Mouse (Mus musculus) intestine, embryonic 16.5 days (tissue): ENCODE measurements at regions not wholly inside any gene's neighbourhood (a gene's known extent, or its start where the extent isn't known, plus 50 kb on each side); places are given as distances from the start of the nearest gene placed in this dataset.

ENCODE experiments used
- ATAC-seq: fragments of 200-750 bp; cut with Nextera tagmentation; 2 replicates; pipeline ENCODE4 v1.8.0; 2017; ENCODE audit warnings: moderate TSS enrichment, moderate library complexity
- H3K27ac ChIP-seq: fragments of 300-500 bp; sonication (generic); 2 replicates; pipeline ENCODE4 v1.5.1; 2014; ENCODE audit warnings: mild to moderate bottlenecking, low read length
- H3K27me3 ChIP-seq: fragments of 300-500 bp; sonication (generic); replicated peaks from 2 replicates; pipeline ENCODE4 v1.6.1; 2014; ENCODE audit warnings: low read length, control low read depth, mixed read lengths; ENCODE audit not compliant: control insufficient read depth, insufficient read depth
- H3K36me3 ChIP-seq: fragments of 300-500 bp; sonication (generic); 2 replicates; pipeline ENCODE4 v1.6.1; 2014; ENCODE audit warnings: low read length, control low read depth; ENCODE audit not compliant: control insufficient read depth, insufficient read depth
- H3K4me1 ChIP-seq: fragments of 300-500 bp; sonication (generic); 2 replicates; pipeline ENCODE4 v1.6.1; 2014; ENCODE audit warnings: low read length, control low read depth, mixed read lengths; ENCODE audit not compliant: control insufficient read depth, insufficient read depth
- H3K4me2 ChIP-seq: fragments of 300-500 bp; sonication (generic); 2 replicates; pipeline ENCODE4 v1.6.1; 2014; ENCODE audit warnings: low read depth, low read length, control low read depth
- H3K4me3 ChIP-seq: fragments of 300-500 bp; sonication (generic); 2 replicates; pipeline ENCODE4 v1.5.1; 2014; ENCODE audit warnings: mild to moderate bottlenecking, low read length
- H3K9ac ChIP-seq: fragments of 300-500 bp; sonication (generic); 2 replicates; pipeline ENCODE4 v1.6.1; 2014; ENCODE audit warnings: low read depth, low read length
- H3K9me3 ChIP-seq: fragments of 300-500 bp; sonication (generic); 2 replicates; pipeline ENCODE4 v1.6.1; 2016; ENCODE audit warnings: low read length, control low read depth; ENCODE audit not compliant: control insufficient read depth
- WGBS: fragments of 180-500 bp; shearing (Covaris S2); extraction: QIAGEN DNeasy Blood & Tissue Kit; methylation state at CpG from one replicate; pipeline ENCODE4 v1.1.7; 2014; 5-methylcytosine and 5-hydroxymethylcytosine counted together

- Histone ChIP-seq H3K4me2 (no peak overlapping the region), H3K9ac (no peak overlapping the region), H3K4me1 (no peaks in the 10 kb centered on the region), H3K36me3 (no peaks in the 10 kb centered on the region), H3K9me3 (no peaks in the 10 kb centered on the region), H3K27ac (no peak overlapping the region), H3K4me3 (no peak overlapping the region), H3K27me3 (no peaks in the 10 kb centered on the region)
- no peak for ATAC-seq
- 49% methylated on average over 3 of the region's 3 CpGs for WGBS
These were observed 564.4 kb downstream of the Prkd1 start for GRCm38 (mm10) chr12:50084517-50084916.

GRCm38 (mm10) chr12:50111246-50112044 is 537.5 kb downstream of the Prkd1 start:
- H3K27ac ChIP-seq = no peak overlapping the region
- H3K4me2 ChIP-seq = no peak overlapping the region
- no peaks in the 10 kb centered on the region for H3K36me3 ChIP-seq
- no peak overlapping the region for H3K9ac ChIP-seq
- no peaks in the 10 kb centered on the region for H3K9me3 ChIP-seq
- H3K4me1 ChIP-seq = no peaks in the 10 kb centered on the region
- no peaks in the 10 kb centered on the region for H3K27me3 ChIP-seq
- WGBS = 87% methylated on average over 9 of the region's 9 CpGs
- no peak for ATAC-seq
- H3K4me3 ChIP-seq = no peak overlapping the region

- ATAC-seq = no peak
- 82% methylated on average over 7 of the region's 7 CpGs for WGBS
- H3K27ac ChIP-seq = no peak overlapping the region
These were observed 536.8 kb downstream of the Prkd1 start for GRCm38 (mm10) chr12:50112081-50112491.

GRCm38 (mm10) chr12:50115855-50116254 is 533.0 kb downstream of the Prkd1 start:
- no peaks in the 10 kb centered on the region for H3K36me3 ChIP-seq
- WGBS = 63% methylated on average over 2 of the region's 2 CpGs
- H3K27ac ChIP-seq = no peak overlapping the region
- H3K9me3 ChIP-seq = no peaks in the 10 kb centered on the region
- H3K4me3 ChIP-seq = no peak overlapping the region
- ATAC-seq = peak; percentile 88
- H3K4me2 ChIP-seq = no peak overlapping the region
- no peak overlapping the region for H3K9ac ChIP-seq
- H3K27me3 ChIP-seq = no peaks in the 10 kb centered on the region
- H3K4me1 ChIP-seq = no peaks in the 10 kb centered on the region

More at GRCm38 (mm10) chr12:50112081-50112491, 536.8 kb downstream of the Prkd1 start:
- Histone ChIP-seq H3K4me1 (no peaks in the 10 kb centered on the region), H3K4me3 (no peak overlapping the region), H3K9ac (no peak overlapping the region), H3K9me3 (no peaks in the 10 kb centered on the region), H3K4me2 (no peak overlapping the region), H3K36me3 (no peaks in the 10 kb centered on the region), H3K27me3 (no peaks in the 10 kb centered on the region)

DNA sequence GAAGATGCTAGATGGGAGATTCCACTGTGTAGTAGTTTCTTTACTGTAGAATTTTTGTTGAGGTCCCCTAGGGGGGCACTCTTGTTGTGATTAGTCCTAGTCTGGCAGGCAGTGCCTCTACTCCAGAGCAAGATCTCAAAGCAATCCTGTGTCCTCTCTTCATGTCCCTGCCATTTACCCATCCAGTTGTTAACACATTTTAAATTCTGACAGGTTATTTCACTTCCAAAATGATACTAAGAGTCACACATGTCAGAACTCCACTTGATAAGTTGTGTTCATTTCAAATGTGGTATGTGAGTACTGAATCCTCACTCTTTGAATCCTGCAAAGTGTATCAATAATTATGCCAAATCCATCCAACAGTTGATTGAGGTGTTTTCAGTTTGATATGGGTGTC is 530.6 kb downstream of the Prkd1 start:
- Histone ChIP-seq H3K36me3 (no peaks in the 10 kb centered on the region), H3K9ac (no peak overlapping the region), H3K4me3 (no peak overlapping the region), H3K9me3 (no peaks in the 10 kb centered on the region), H3K27me3 (no peaks in the 10 kb centered on the region), H3K4me1 (no peaks in the 10 kb centered on the region), H3K27ac (no peak overlapping the region), H3K4me2 (no peak overlapping the region)
- ATAC-seq = no peak

GRCm38 (mm10) chr12:50122145-50122544 is 526.8 kb downstream of the Prkd1 start:
- 65% methylated on average over 5 of the region's 5 CpGs for WGBS
- no peaks in the 10 kb centered on the region for H3K9me3 ChIP-seq
- no peak overlapping the region for H3K27ac ChIP-seq
- ATAC-seq = no peak
- no peak overlapping the region for H3K9ac ChIP-seq
- no peaks in the 10 kb centered on the region for H3K36me3 ChIP-seq
- no peak overlapping the region for H3K4me2 ChIP-seq
- no peaks in the 10 kb centered on the region for H3K27me3 ChIP-seq
- H3K4me3 ChIP-seq = no peak overlapping the region
- no peaks in the 10 kb centered on the region for H3K4me1 ChIP-seq

DNA sequence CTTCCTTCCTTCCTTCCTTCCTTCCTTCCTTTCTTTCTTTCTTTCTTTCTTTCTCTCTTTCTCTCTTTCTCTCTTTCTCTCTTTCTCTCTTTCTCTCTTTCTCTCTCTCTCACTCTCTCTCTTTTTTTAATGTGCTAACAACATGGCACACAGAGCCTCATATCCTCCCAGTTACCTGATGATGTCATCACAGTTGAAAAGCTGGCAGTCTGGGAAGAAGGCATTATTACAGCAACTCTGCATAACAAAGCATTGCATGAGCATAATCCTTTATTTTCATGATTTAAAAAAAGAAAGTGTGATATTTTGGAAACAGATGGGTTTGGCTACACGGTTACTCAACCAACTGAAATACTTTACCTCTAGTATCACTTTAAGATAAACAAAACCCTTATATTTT is 525.9 kb downstream of the Prkd1 start:
- 72% methylated on average over 1 of the region's 1 CpGs for WGBS
- Histone ChIP-seq H3K4me2 (no peak overlapping the region), H3K27ac (no peak overlapping the region), H3K4me3 (no peak overlapping the region), H3K27me3 (no peaks in the 10 kb centered on the region), H3K9me3 (no peaks in the 10 kb centered on the region), H3K9ac (no peak overlapping the region), H3K4me1 (no peaks in the 10 kb centered on the region), H3K36me3 (no peaks in the 10 kb centered on the region)
- ATAC-seq = no peak

DNA sequence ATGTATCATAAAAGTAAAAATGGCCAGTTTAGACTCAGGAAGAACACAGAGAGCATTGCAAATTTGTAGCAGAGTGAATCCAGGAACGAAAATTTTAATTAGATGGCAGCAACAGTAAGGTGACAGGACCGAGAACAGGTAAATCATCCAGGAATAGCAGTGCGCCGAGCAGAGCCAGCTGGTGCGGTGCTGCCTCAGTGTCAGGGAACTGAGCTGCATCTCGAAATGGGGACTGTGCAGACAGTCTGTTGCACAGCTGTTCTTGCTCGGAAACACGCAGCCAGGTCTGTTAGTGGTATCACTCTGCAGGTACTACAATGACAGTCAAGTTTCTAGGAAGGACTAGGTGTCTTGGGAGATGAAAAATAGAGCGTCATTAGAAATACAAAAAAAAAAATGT is 490.8 kb downstream of the Prkd1 start:
- H3K9ac ChIP-seq = no peak overlapping the region
- H3K9me3 ChIP-seq = no peaks in the 10 kb centered on the region
- no peaks in the 10 kb centered on the region for H3K27me3 ChIP-seq
- no peak overlapping the region for H3K4me3 ChIP-seq
- no peaks in the 10 kb centered on the region for H3K4me1 ChIP-seq
- H3K27ac ChIP-seq = no peak overlapping the region
- 75% methylated on average over 9 of the region's 9 CpGs for WGBS
- no peaks in the 10 kb centered on the region for H3K36me3 ChIP-seq
- no peak overlapping the region for H3K4me2 ChIP-seq
- no peak for ATAC-seq

GRCm38 (mm10) chr12:50187332-50187731 is 461.6 kb downstream of the Prkd1 start:
- 75% methylated on average over 1 of the region's 1 CpGs for WGBS

More at GRCm38 (mm10) chr12:50187332-50187731, 461.6 kb downstream of the Prkd1 start:
- Histone ChIP-seq H3K27me3 (no peaks in the 10 kb centered on the region), H3K4me1 (no peaks in the 10 kb centered on the region), H3K4me2 (no peak overlapping the region), H3K9ac (no peak overlapping the region), H3K27ac (no peak overlapping the region), H3K9me3 (no peaks in the 10 kb centered on the region), H3K36me3 (no peaks in the 10 kb centered on the region), H3K4me3 (no peak overlapping the region)
- ATAC-seq = no peak
